Mouse (Mus musculus) cerebellum, postnatal 10 days (tissue): ENCODE results near the gene Pax1.

Source experiments
- DNase-seq, 2 experiments: peaks; one replicate each; pipeline ENCODE4 v3.0.0; 2021; ENCODE audit warnings: mixed read lengths in 2 of 2

The Pax1 gene

DNA sequence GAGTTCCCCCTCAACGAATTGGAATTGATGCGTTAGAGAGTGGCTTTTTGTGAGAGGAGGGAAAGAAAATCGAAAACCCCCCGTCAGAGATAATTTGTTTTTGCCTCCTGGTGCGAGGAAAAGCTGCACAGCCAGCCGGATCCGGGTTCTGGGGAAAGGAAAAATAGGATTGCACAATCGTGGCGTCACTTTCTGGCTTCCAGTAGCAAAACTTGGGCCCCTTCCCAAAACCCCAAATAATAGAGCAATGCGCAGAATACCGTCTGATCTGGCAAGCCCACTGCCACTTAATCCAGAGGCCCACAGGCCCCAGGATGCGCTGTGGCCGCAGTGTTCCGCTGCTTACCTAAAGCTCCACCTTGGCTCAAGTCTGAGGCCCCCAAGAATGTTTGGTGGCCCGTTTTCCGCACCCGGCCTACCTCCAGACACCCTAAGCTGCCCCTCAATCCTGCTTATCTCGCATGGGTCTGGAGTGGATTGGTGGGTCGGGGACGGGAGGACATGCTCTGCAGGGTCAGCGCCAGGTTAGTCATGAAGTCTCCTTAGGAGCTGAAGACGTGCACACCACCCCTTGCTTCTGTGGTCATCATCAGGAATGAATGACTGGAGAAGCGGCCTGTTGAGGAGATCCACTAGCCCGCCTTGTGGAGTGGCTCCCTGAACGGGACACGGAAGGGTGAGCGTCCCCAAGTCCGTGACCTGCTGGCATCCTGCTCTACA, 11.4 kb downstream of the Pax1 start:
- DNase-seq: peak in 1 of 2 experiments; percentile 24

DNA sequence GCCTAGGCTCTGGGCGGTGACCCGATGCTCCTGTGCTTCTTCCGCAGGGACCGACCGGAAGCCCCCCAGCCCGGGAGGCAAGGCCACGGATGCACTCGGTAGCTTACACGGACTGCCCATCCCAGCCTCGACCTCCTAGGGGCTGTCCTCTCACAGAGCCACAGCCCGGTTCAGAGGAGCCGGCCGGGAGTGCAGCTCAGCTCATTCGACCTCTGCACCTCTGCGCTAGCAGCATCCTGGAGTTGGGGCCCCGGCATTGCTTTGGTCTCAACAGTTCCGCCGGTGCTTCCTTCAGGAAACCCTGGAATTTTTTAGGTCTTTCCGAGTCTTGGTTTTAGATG, 11.9 kb downstream of the Pax1 start:
- peak in 1 of 2 experiments; percentile 17 for DNase-seq

DNA sequence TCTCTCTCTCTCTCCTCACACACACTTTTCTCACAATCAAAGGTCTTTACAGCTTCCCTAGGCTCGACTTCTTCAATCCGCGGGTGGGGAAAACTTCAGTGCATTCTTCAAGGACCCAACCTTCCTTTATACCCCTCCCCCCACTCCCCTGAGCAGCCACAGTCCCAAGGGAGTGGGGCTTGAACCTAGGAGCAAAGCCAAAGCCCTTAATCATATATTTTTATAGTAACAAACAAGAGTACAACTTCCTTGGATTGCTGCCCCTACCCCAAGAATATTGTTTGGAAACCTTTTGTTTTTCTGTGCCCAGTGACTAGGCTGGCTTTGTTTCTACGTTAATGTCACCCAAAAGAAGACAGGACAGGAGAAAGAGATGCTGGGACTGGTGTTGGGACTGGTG, 12.5 kb downstream of the Pax1 start:
- no peak for DNase-seq

GRCm38 (mm10) chr2:147375019-147375715, 13.4 kb downstream of the Pax1 start:
- no peak for DNase-seq

DNA sequence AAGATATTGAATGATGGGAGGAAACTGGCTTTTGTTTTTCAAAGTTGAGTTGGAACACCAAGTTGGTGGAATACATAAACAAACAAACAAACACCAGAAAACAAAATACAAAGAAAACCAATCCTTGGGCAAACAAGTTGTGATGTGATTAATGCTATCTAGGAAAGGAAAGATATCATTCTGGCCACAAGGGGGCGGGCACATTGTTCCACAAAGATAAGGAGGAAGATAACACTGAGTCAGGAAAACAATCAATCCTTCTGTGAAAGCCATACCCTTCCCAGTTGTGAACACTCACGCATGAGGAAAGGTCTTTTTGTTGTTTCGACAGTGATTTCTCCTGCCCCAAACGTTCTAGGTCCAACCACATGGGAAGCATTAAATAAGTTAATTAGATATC, 17.2 kb downstream of the Pax1 start:
- DNase-seq: peak; percentile 85 to 91

- DNase-seq: no peak
Measured at GRCm38 (mm10) chr2:147383373-147383772, 21.6 kb downstream of the Pax1 start.

- DNase-seq: no peak
Measured at GRCm38 (mm10) chr2:147386949-147387348, 25.2 kb downstream of the Pax1 start.

GRCm38 (mm10) chr2:147409323-147409722, 47.6 kb downstream of the Pax1 start:
- no peak for DNase-seq

- DNase-seq: no peak
Measured at GRCm38 (mm10) chr2:147415037-147415436, 53.3 kb downstream of the Pax1 start.

- DNase-seq: no peak
Measured at GRCm38 (mm10) chr2:147424582-147425255, 63.0 kb downstream of the Pax1 start.

DNA sequence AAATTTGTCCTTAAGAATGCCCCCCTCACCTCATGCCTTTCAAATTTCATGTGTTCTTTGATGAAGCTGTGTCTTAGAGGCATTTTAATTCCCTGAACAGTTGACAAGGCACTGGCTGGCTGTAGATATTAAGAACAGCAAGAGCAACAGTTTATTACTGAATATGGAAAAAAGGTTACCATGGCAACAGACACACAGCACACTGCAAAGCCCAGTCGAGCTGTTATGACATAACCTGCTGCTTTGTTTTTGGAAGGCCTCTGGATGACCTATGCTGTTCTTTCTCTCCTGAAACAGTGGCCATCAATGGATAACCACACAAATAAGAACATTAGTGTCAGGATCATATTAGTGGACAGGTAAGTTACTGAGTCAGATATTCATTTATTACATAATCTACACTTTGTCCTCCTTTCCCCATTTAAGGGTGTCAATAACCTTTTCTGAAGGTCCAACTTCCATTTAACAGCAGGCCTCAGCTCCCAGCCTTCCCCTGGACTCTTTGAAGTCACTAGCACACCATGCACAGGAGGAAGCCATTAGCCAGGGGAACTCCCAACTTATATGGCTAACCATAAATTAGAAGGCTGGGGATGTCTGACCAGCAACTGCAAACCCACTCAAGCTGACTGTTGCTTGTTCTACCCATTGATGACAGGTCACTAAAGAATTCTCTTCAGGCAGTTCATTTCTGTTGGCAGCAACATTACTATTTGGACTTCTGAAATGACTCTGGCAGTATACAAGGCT, 68.1 kb downstream of the Pax1 start:
- no peak for DNase-seq

- DNase-seq: peak; percentile 77 to 79
Measured at GRCm38 (mm10) chr2:147433120-147433519, 71.4 kb downstream of the Pax1 start.
